9 mouse cellular contexts compared by ENCODE assay signal in the genomic region with DNA sequence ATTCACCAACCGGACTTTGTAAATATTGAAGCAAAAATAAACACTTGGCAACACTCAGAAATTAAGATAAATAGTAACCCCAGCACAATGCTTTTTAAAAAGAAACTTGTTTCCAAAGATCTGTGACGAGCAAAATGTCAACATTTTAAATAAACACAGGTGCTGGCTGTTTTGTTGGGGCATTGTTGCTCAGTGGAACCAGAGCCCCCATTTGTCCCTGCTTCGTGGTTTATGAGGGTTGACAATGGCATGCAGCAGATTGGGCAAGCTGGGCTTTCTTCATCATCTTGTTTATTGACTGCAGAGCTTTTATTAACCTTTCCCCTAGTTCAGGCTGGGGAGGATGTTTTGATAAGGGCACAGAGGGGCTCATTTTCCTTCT. TPM values are rescaled to one million over a fixed set of nuclear protein-coding genes. Genes with fewer than 3 reads are reported as not detected.
A peak's percentile ranks its signal among the peaks of the same experiment; 100 is the strongest.
DNase-seq lines count a peak whose midpoint lies in the region; ATAC-seq and TF ChIP-seq lines count a peak whose summit lies in the region.
"Had no signal": no experiment of that assay in that cellular context is flagged by ENCODE, and none has a peak within 500 bp of the region (broad histone marks: within the 10 kb centered on the region; RNA-seq: fewer than 3 reads in every experiment).

No protein-coding gene starts in this region.

- peaks cover 18% of the 10 kb centered on the region for H3K4me1 ChIP-seq in heart, embryonic 16.5 days (ENCODE audit: control insufficient read depth, insufficient read depth, low read length)
- H3K4me1 ChIP-seq in midbrain, embryonic 14.5 days (ENCODE audit: control insufficient read depth, insufficient read depth, low read length), result no peaks in the 10 kb centered on the region
- H3K4me1 ChIP-seq in midbrain, embryonic 11.5 days (ENCODE audit: control insufficient read depth, insufficient read depth, low read length), result peaks cover 7% of the 10 kb centered on the region
- peaks cover 11% of the 10 kb centered on the region; the same call in 1 of the 2 replicates for H3K4me1 ChIP-seq in liver, postnatal 0 days (ENCODE audit: insufficient read depth)

- peak overlapping the region; percentile 88 for H3K4me2 ChIP-seq in heart, embryonic 16.5 days (ENCODE audit: low read depth, low read length)
- peak overlapping the region; percentile 93; the same call in 1 of the 2 replicates for H3K4me2 ChIP-seq in midbrain, embryonic 14.5 days (ENCODE audit: low read length)
- no peak overlapping the region; the same call in 1 of the 2 replicates for H3K4me2 ChIP-seq in midbrain, embryonic 11.5 days
- peak overlapping the region; percentile 82 for H3K4me2 ChIP-seq in liver, postnatal 0 days (ENCODE audit: low read depth, low read length)

- no peak for TF ChIP-seq EP300 in liver, postnatal 0 days (IDR thresholded peaks at IDR 0.05; ENCODE audit: low read depth)

- DNase-seq in heart, postnatal 4 days, result no peak
- DNase-seq in midbrain, embryonic 14.5 days, result no peak
- DNase-seq in midbrain, embryonic 11.5 days (ENCODE audit: low spot score, missing footprints), result no peak
- no peak for DNase-seq in liver, postnatal 0 days
- DNase-seq in urinary bladder, postnatal 4 days (ENCODE audit: low spot score in 2 of 2), result no peak
- no peak for DNase-seq in right cerebral cortex, postnatal 10 days (ENCODE audit: low spot score in 2 of 2)
- no peak for DNase-seq in c-Kit-positive CD71-positive TER-119-positive erythroid progenitor cells, embryonic 14.5 days (ENCODE audit: low spot score)
- DNase-seq: gastrocnemius, postnatal 25 days had no signal

- no peaks in the 10 kb centered on the region for H3K36me3 ChIP-seq in heart, embryonic 16.5 days (ENCODE audit: control insufficient read depth, insufficient read depth)
- no peaks in the 10 kb centered on the region for H3K36me3 ChIP-seq in midbrain, embryonic 14.5 days (ENCODE audit: control insufficient read depth, insufficient read depth, low read length)
- no peaks in the 10 kb centered on the region for H3K36me3 ChIP-seq in midbrain, embryonic 11.5 days (ENCODE audit: control insufficient read depth, insufficient read depth, low read length)
- no peaks in the 10 kb centered on the region for H3K36me3 ChIP-seq in liver, postnatal 0 days (replicated peaks; ENCODE audit: insufficient read depth, low read length)

- H3K4me3 ChIP-seq in heart, embryonic 16.5 days (ENCODE audit: low read length), result peak overlapping the region; percentile 72; the same call in 1 of the 2 replicates
- H3K4me3 ChIP-seq in midbrain, embryonic 14.5 days (replicated peaks; ENCODE audit: low read depth, low read length), result peak overlapping the region; percentile 68; the same call in 1 of the 2 replicates
- no peak overlapping the region for H3K4me3 ChIP-seq in midbrain, embryonic 11.5 days (ENCODE audit: low read depth, low read length)
- peak overlapping the region; percentile 67; the same call in 1 of the 2 replicates for H3K4me3 ChIP-seq in liver, postnatal 0 days (ENCODE audit: low read depth, low read length)

- H3K9me3 ChIP-seq in heart, embryonic 16.5 days (replicated peaks; ENCODE audit: control insufficient read depth, low read length), result no peaks in the 10 kb centered on the region
- H3K9me3 ChIP-seq in midbrain, embryonic 14.5 days (ENCODE audit: control insufficient read depth, low read length), result no peaks in the 10 kb centered on the region
- H3K9me3 ChIP-seq in midbrain, embryonic 11.5 days (ENCODE audit: control insufficient read depth, low read length), result no peaks in the 10 kb centered on the region
- H3K9me3 ChIP-seq in liver, postnatal 0 days (ENCODE audit: low read length), result no peaks in the 10 kb centered on the region

- no peak for TF ChIP-seq CTCF in liver, postnatal 0 days (IDR thresholded peaks at IDR 0.05; ENCODE audit: low read depth)

- ATAC-seq in heart, embryonic 16.5 days (replicated peaks; ENCODE audit: extremely low read depth, insufficient read depth, low FRiP score), result no peak
- ATAC-seq in midbrain, embryonic 14.5 days (ENCODE audit: low FRiP score, low TSS enrichment), result no peak
- no peak for ATAC-seq in midbrain, embryonic 11.5 days (ENCODE audit: low FRiP score)
- no peak for ATAC-seq in liver, postnatal 0 days

- H3K9ac ChIP-seq in heart, embryonic 16.5 days (ENCODE audit: low read length), result no peak overlapping the region
- H3K9ac ChIP-seq in midbrain, embryonic 14.5 days (replicated peaks; ENCODE audit: low read length), result no peak overlapping the region; the same call in 1 of the 2 replicates
- no peak overlapping the region for H3K9ac ChIP-seq in midbrain, embryonic 11.5 days (ENCODE audit: low read length)
- no peak overlapping the region for H3K9ac ChIP-seq in liver, postnatal 0 days (replicated peaks)

- H3K27me3 ChIP-seq in heart, embryonic 16.5 days (ENCODE audit: control insufficient read depth, insufficient read depth, low read length), result no peaks in the 10 kb centered on the region
- no peaks in the 10 kb centered on the region for H3K27me3 ChIP-seq in midbrain, embryonic 14.5 days (ENCODE audit: control insufficient read depth, insufficient read depth, low read length)
- no peaks in the 10 kb centered on the region; the same call in 1 of the 2 replicates for H3K27me3 ChIP-seq in midbrain, embryonic 11.5 days (ENCODE audit: control insufficient read depth, insufficient read depth, low read length)
- H3K27me3 ChIP-seq in liver, postnatal 0 days (ENCODE audit: insufficient read depth, low read length), result no peaks in the 10 kb centered on the region

- peak overlapping the region; percentile 62; the same call in 1 of the 2 replicates for H3K27ac ChIP-seq in heart, embryonic 16.5 days (ENCODE audit: low read length)
- no peak overlapping the region for H3K27ac ChIP-seq in midbrain, embryonic 14.5 days (replicated peaks; ENCODE audit: low read depth, low read length)
- no peak overlapping the region for H3K27ac ChIP-seq in midbrain, embryonic 11.5 days (ENCODE audit: low read depth, low read length)
- peak overlapping the region; percentile 88 for H3K27ac ChIP-seq in liver, postnatal 0 days (ENCODE audit: low read depth)

- WGBS in heart, embryonic 16.5 days, result 64% methylated on average over 3 of the region's 3 CpGs
- WGBS in midbrain, embryonic 14.5 days, result 82% methylated on average over 3 of the region's 3 CpGs
- WGBS in midbrain, embryonic 11.5 days, result 72% methylated on average over 3 of the region's 3 CpGs
- WGBS in liver, postnatal 0 days (ENCODE audit: insufficient replicate concordance), result 34% methylated on average over 3 of the region's 3 CpGs

RNA-seq across cellular contexts. Expression of a gene that starts 1.5 kb away (rescaled TPM):
- 18.7 and 21.4 TPM in 2 replicates for polyA plus RNA-seq in heart, embryonic 16.5 days (2015; fragmentation: Nextera tagmentation; extraction: Ambion mirVana)
- 10 to 100 TPM; 17.3 to 20.6 TPM for total RNA-seq in heart, postnatal 4 days (2021)
- 9.5 and 14.6 TPM in 2 replicates for polyA plus RNA-seq in midbrain, embryonic 14.5 days (2014; fragmentation: Nextera tagmentation; extraction: Ambion mirVana)
- polyA plus RNA-seq in midbrain, embryonic 11.5 days (2014; fragmentation: Nextera tagmentation; extraction: Ambion mirVana), result 11.9 TPM in 2 replicates
- polyA plus RNA-seq in liver, postnatal 0 days (2015; fragmentation: Nextera tagmentation; extraction: Ambion mirVana), result 3.8 and 5.0 TPM in 2 replicates

Comparison
In these comparisons a context has a peak if more than half of its experiments do, and no peak if none do; other contexts are left out.
1. H3K27ac ChIP-seq: peak in heart, embryonic 16.5 days (single experiment) and liver, postnatal 0 days (single experiment); none in midbrain, embryonic 14.5 days (single experiment) and midbrain, embryonic 11.5 days (single experiment).